Mouse (Mus musculus) yolk sac, embryonic 10.5 days (tissue): ENCODE measurements around the gene Tuba3a.

ENCODE experiments used
- DNase-seq: peaks from one replicate; pipeline ENCODE4 v3.0.0-alpha.2; 2017; ENCODE audit warnings: low spot score

Gene Tuba3a

DNA sequence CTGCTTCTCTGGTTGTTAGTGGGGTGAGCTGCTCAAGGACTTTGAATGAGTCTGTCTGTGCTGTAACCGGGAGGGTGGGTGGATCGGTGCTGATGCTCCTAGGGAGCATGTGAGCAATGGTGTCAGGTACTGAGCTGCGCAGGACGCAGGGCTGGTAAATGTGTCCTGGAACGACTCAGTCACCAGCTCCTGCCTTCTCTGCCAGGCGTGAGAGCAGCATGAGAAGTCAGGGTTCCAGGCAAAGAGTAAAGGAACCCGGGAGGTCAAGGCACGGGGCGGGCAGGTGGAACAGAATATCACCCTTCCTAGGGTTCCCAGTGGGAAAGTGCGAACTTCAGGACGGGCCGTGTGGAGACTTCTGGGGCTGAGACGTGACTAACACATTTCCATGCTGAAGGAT is 19.8 kb downstream of the Tuba3a start:
- no peak for DNase-seq

DNA sequence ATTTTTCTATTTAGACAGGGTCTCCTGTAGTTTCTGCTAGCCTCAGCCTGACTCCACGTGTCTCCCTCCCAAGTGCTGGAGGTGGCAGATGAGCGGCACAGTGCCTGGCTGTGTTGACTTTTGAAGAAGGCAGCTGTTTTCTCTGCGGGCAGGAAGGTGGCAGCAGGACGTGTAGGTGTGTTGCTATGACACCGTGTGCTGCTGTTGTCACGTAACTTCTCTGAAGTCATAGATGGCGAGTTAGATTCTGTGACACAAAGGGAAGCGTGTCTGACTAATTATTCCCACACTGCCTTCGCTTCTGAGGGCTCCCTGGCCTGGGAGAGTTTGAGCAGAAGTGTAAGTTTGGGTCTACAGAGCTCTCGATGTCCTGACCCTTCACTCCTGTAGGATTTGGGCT is 20.6 kb downstream of the Tuba3a start:
- DNase-seq = no peak

DNA sequence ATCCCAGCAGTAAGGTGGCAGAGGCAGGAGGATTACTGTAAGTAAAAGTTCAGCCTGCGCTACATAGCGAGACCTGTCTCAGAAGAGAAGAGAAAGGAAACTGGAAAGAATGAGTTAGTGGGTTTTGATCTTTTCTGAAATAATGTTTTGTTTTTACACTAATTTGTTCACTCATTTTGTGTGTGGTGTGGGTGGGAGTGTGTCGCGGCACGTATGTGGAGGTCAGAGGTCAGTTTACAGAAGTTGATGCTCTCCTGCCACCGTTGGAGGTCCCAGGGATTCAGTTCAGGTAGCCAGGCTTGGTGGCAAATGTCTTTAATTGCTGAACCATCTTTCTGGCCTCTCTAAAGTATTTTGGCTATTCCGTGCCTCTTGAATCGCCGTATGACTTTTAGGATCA is 21.6 kb downstream of the Tuba3a start:
- no peak for DNase-seq

DNA sequence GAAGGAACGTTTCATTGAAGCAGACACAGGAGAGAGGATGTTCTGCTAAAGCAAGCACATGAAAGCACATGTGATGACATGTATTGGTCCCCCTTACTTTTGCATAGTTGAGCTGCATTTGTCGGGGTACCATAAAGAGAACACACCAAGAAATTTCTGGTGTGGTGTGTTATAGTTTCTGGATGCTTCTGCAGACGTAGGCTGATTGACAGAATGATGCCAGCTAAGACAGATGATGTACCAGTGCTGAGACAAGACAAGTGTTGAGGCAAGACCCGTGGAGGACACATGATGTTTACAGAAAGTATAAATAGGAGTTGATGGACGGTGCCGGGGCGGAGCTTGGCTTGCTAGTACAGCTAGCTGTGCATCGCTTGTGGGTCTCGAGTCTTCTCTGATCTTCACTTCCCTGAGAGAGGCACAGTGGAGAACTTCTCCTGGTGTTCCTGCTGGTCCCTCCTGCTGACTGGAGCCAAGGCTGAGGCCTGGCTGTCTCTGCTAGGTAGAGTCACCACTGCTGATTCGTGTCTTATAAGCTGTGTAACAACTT is 25.8 kb downstream of the Tuba3a start:
- no peak for DNase-seq

DNA sequence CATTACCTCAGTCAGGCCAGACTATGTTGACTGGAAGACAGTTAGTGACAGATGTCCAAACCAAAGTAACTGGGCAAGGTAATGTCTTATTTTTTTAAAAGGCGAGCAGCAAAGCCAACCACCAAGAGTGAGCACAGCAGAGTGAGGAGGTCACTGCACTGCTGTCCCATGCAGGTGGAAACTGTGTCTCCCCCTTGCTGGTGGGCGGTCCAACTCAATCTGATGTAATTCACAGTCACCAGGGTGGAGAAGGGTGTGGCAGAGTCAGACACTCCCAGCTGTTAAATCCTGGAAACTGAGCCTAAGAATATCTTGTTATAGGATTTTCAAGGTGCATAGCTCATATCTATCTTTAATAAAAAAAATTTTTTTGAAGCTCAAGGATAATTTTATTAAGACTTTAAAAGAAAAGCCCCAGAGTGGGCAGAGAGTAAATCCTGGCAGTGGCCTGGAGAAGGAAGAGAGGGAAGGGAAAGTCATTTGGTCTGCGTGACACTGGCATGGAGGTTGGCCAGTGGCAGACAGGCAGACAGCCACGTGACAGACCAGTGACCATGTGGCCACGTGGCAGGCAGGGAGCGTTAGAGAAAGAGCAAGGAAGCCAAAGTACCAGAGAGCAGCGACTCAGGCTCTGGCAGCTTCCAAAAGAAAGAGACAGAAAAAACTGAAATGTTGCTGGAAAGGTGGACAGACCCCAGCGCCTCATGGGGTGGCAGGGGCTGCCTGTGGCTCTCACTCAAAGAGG is 29.4 kb downstream of the Tuba3a start:
- DNase-seq = peak; percentile 28

DNA sequence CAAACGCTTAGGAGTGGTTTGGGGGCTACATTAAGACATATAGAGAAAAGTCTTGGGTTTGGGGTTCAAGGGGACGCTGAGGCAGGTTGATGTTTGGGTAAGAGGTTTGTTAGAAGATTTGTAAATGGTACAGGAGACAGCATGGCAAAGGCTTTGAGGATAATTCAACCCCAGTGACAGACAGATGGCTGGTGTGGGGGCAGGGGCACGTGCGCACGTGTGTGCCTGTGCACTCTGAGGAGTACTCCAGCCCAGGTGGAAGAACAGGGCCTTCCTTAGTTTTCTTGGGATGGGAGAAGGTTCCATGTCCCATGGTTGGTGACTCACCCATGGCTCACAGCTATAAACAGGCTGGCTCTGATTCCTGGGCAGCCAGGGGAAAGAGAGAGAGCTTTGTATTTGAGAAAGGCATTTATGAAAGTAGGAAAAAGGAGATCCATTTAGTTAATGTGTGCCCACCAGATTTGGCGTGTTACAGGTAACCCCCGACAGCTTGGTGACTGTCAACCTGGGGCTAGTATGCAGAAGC is 30.3 kb downstream of the Tuba3a start:
- DNase-seq = no peak

DNA sequence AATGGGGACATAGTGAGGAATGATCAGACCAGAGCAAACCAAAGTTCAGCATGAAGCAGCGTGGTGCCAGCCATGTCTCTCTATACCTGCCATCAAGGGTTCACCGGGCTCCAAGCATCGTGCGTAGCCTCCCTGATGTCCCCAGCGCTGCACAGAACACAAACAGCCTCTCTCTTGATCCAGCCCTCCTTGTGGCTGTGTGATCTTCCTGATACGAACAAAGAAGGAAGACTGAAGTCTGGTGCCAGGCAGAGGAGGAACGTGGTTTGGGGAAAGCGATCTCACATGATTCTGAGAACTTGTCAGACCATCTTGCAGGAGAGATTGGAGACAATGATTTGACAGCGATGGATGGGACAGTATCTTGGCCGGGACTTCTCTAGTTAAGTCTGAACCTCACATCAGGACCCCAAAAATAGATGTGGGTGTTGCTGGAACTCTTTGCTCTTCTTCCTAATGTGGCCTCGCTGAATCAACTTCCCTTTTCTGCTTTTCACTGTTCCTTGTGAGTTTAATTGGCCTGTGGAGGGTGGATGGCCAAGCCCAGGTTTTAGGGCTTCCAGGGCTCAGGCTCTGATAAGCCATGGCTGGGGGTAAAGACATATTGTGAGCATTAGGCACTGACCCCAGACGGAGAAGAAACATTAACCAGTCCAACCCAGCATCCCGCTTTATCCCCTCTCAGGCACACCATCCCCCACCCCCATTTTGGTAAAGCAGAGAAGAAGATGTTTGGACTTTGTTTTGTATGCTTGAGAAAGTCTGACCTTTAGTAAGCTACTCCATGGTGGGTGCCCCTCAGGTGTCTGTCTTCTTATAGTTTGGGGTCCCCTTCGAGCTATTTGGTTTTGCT is 31.8 kb downstream of the Tuba3a start:
- peak; percentile 46 for DNase-seq

DNA sequence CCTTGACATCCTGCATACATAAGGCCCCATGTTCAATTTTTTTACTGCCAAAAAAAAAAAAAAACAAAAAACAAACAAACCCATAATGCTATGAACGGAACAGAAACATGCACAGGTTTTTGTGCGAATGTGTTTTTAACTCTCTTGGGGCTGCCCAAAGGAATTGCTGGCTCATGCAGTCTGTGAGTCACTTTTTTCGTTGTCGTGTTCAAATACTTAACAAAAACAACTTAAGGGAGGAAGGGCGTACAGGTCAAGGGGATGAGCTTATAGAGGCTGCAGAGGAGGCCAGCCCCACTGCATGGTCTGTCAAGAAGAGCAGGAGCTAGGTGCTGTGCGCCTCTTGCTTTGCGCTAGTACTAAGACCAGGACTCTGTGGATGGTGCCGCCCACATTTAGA is 33.1 kb downstream of the Tuba3a start:
- DNase-seq = no peak

DNA sequence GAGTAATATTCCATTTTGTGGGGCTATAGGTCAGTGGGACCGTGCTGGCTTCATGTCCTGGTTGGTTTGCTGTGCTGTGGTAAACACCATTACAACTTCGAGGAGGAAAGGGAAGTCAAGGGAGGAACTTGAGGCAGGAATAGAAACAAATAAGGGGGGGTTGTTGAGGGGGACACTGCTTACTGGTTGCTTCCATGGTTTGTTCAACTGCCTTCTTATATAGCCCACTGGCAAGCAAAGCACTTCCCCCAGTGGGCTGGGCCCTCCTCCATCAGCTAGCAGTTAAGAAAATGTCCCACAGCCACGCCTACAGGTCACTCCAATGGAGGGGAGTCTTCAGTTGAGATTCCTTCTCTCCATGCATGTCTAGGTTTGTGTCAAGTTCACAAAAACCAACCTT is 33.6 kb downstream of the Tuba3a start:
- DNase-seq = no peak

DNA sequence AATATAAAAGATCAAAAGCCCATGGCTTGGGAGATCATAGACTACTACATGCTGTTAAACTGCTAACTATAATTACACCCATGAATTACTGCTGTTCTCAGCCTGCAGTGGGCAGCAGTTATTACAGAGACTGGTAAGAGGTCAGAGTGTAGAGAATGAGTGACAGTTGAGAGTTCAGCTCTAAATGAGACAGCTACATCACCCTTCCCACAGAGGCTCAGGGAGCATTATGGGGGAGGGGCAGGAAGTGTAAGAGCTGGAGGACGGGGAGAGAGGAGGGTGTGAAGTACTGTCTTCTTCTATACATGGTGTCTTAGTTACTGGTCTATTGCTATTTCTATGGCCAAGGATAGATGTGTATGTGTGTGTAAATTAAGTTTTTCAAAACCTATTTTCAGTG is 41.3 kb downstream of the Tuba3a start:
- DNase-seq = no peak

DNA sequence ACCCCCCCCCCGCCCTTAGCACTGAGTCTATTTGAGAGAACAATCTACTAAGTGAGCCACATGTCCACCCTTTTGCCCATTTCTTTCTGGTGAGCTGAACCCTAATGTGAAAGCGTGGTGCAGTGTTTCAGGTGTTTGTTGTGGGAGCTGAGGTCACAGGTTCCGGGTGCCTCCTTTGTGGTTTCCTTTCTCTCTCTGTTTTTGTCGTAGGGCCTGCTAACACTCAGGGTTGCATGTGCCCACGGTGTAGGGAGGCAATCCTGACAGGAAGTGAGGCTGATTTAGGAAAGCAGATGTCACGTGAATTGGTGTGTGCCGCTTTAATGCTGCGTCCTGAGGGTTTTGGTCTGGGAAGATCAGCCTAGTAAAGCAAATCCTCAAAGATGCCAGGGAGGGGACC is 44.3 kb downstream of the Tuba3a start:
- no peak for DNase-seq

DNA sequence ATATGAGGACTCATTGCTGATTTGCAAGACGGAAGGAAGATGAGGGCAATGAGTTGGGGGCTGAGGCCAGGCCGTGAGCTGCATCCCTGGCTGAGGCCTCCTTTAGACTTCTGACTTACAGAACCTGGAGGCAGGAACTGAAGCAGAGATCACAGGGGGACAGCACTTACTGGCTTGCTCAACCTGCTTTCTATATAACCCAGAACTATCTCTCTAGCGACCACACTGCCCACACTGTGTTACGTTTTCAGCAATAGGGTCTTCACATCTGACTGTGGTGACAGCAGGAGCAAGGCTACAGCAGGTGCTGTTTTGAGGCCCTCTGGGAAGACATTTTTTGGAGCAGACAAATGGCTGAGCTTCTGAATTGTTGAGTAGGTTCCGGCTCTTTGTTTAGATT is 45.2 kb downstream of the Tuba3a start:
- no peak for DNase-seq

DNA sequence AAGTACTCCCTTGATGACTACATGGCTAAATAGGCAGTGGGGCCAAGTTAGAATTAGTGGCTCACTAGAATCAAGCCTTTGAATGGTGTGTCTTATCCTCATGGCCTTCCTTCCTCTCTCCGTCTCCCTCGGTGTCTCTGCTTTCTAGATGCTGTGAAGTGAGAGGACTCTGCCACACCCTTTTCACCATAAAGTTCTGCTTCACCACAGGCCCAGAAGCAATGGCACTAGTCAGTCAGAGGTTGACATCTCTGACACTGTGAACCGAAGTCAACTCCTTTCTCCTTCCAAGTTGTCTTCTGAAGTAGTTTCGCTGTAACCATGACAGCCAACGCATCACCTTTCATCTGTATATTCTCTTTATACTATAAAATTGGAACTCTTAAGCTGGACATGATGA is 46.3 kb downstream of the Tuba3a start:
- no peak for DNase-seq

DNA sequence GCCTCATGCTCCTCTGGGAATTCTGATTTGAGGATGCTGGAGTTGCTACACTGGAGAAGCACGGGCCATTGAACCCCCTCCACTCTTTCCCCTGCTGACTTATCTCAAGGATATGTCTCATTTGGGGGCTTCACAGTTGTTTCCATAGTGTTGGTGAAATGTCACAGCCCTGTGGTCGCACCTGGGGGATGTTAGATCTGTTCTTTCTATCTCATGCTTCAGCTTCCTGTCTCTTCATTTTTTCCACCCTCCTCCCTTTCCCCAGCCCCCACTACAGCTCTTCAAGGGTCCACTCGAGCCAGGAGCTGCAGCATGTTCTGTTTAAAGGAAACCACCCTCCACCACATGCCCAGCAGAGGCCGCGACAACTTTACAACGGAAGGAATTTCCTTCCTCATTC is 47.4 kb downstream of the Tuba3a start:
- no peak for DNase-seq

DNA sequence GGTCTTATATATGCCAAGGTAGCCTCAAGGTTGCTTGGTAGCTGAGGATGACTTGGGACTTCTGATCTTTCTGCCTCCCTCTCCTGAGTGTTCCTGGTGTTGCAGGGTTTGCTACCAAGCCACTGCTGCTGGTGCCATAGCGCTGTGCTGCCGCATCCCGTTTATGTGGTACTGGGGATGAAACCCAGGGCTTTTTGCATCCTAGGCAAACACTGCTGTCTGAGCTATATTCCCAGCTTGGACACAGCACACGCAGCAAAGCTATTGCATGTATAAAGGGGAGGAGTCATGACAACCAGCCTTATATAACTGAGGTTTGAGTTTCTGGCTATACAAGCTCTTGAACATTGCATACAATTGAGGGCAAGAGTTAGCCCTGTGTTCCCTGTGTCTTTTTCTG is 48.4 kb downstream of the Tuba3a start:
- no peak for DNase-seq

DNA sequence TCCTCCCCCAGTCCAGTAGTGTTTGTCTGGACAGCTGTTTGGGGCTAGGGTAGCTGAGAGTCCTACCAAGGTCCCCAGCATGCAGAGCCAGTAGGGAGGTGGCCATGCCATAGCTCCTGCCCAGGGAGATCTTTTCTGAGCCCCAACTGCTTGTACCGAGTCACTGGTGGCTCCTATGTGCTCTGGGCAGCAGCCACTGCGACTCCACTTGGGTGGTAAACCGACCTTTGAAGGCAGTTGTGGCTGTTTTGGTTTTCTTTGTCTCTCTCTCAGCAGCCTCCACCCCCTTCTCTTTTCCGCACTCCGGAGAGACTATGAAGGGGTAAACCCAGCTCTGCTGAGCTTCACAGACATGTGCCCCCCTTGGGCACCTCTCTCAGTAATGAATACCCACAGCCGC is 49.1 kb downstream of the Tuba3a start, which contains the start of gene Cd27:
TSS of gene Cd27 (minus strand) at position 229 of the 400 bp plus-strand sequence.
- DNase-seq = no peak

DNA sequence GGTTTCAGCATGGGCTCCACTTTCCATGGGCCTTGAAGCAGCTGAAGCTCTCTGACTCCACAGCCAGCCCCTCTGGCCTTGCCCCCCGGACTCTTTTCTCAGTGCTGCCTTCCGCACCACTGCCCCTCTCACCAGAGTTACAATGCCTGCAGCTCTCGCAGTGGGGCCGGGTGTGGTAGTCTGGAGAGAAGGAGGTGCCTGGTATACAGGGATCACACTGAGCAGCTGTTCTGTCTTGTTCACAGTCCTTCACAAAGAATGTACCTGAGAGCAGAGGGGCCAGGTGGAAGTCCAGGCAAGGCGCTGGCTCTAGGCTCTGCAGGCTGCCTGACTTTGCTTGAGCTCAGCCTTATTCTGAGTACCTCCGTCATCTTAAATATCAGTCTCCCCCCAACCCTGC is 49.5 kb downstream of the Tuba3a start:
- DNase-seq = no peak

DNA sequence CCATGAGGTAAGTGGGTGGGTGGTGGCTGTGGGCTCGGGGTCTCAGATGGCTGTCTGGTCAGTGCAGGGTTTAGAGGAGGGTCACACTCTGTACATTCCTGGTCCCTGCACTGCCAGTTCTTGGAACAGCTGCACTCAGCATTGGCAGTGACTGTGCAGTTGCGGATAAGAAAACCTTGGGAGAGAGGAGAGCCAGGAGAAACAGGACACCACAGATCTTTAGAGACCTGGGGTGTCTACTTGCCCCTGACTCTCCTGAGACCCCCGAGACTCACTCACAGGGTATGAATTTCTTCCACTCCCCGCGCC is 51.4 kb downstream of the Tuba3a start:
- DNase-seq = no peak

DNA sequence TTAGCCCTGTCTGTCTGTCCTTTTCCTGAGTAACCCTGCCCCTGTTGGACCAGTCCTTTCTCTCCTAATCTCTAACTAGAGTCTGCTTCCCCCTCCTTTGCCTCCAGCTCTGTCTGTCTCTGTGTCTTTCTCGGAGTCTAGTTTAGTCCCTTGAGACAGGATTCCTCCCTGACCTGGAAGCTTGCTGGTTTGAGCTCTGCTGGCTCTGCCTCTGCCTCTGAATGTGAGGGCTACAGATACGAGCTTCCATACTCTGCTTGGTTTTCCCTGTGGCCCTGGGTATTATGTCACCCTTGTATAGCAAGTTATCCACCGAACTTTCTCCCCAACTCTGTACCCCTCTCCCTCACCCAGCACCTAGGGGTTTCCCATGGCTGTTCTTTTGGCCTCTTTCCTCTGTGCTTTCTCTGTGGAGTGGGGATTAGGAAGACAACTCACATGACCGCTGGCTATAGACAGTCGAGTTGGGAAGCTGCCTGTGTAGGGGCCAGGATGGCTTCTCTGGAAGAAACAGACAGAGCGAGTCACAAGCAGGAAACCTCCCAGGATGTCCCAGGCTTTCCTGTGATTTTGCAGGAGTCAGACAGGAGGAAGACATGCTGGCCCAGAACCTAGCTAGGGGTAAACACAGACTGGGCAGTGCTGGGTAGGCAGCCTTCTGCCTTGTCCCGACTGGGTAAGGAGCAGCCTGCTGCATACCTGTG is 51.9 kb downstream of the Tuba3a start:
- DNase-seq = no peak

DNA sequence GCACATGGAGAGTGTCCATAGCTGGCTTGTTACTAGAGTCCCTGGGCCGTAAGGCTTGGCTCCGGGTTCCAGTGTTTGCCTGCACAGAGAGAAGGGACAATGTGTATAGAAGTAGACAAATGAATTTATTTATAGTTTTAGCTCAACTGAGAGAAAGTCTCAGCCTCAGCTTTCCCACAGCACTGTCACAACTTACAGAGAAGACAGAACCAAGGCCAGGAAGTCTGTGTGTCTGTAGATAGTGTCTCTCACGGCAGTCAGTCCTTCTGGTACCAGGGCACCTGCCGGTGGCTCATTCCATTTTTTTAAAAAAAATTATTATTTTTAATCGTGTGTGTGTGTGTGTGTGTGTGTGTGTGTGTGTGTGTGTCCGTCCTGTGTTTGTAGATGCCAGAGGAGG is 53.3 kb downstream of the Tuba3a start:
- DNase-seq = no peak

DNA sequence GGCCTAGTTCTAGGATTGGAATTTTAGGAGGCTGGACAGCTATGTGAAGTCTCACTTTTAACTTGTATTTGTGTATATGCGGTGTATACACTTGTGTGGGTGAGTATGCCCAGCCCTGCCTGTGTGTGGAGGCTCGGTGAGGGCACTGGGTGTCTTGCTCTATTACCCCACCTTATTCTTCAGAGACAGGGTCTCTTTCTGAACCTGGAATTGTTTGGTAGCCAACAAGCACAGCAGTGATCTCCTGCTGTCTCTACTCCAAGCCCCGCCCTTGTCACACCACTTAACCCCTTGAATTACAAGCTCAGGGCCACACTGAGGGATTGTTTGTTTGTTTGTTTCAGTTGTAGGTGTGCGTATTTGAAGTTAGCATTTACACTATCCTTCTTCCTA is 53.8 kb downstream of the Tuba3a start:
- no peak for DNase-seq
